Mouse (Mus musculus) CD4-positive, CD25-positive, alpha-beta regulatory T cell, adult 2 months (primary cell): ENCODE data around the gene Nos3.

Experiments used
- DNase-seq: peaks from one replicate; pipeline ENCODE4 v3.0.0-alpha.2; 2012; ENCODE audit warnings: low read depth, low spot score

The Nos3 gene

DNA sequence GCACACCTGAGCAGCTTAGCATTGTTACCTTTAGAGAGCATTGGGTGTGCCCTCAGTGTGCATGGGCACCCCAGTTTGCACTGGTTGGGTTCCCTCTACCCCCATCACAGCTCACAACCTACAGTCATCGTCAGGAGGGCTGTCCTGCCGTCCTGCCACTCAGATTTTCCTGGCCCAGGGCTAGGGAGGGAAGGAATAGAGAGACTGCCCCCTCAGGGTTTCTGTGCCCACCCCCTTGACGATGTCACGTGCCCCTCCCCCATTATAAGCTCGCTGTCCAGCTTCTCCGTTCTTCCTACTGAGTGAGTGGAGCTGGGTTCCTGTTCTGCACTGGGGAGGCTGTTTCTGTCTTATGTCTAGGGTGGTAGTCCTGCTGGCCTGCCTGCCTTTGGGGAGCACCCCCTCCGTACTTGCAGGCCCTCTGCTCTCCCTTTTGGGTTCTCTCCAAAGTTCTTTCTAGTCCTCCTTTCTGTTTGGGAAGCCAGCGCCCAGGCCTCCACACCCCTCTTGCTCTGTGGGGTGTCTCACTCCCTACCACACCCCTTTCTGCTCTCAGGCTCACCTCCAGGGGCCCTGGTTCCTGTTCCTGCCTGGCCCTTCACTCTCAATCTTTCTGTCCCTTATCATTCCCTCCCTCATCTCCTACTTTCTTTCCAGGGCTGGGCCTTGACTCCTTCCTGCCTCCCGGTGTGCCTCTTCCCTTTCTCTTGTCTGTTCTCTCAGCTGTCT lies 62.1 kb downstream of the Nos3 start:
- no peak for DNase-seq

DNA sequence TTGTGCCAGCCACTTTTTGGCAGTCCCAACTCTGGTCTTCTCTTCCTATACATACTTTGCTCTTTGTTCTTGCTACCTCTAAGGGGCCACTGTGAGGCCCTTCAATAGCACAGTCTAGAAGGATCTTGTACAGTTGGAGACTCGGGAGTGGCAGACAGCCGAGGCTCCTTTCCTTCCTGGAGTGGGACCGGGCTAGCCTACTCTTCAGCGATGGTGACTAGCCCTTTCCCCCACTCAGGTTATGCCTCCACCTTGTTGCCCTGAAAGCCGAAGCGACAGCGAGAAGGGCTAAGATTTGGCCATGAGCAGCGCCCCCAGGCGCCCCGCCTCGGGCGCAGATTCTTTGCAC lies 62.6 kb downstream of the Nos3 start:
- DNase-seq: no peak

DNA sequence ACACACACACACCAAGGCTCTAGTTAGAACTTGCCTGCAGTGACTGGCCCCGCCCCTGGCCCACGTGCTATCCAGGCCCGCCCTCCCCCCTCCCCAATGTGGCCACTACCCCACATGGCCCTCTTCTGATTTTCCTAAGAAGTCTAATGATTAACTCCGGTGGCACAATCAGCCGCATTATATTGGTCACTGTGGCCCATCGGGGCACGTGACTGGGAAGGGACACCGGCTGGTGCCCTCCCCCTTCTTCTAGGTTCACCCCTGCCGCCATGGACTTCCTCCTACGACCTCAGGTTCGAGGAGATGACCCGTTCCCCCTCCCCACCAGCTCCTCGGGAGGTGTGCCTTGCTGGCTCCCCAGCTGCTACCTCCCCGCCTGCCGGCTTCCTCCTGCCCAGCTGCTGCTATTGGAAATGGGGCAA lies 63.4 kb downstream of the Nos3 start:
- no peak for DNase-seq

GRCm38 (mm10) chr5:24428596-24428995 lies 64.0 kb downstream of the Nos3 start:
- no peak for DNase-seq

GRCm38 (mm10) chr5:24433993-24434392 lies 69.4 kb downstream of the Nos3 start:
- no peak for DNase-seq
